Mouse (Mus musculus): Measurements from ENCODE around the gene Gm13030. TPM values are rescaled to one million over a fixed set of nuclear protein-coding genes. Genes with fewer than 3 reads are reported as not detected.

Gene Gm13030
- total RNA-seq, 1 experiment, result not detected

GRCm38 (mm10) chr4:138855092-138855632, 18.6 kb downstream of the Gm13030 start:
- in situ Hi-C loops (cut with MboI; ENCODE audit: low sequenced_read_pairs in 2 of 2, unreplicated experiment in 2 of 2), result loop anchor here in 1 of 2 experiments (10.0 kb wide), 2 partner anchors 110 to 410 kb away; no protein-coding TSS in a partner anchor

GRCm38 (mm10) chr4:138852961-138853360, 20.8 kb downstream of the Gm13030 start:
- in situ Hi-C loops (cut with MboI; ENCODE audit: low sequenced_read_pairs in 2 of 2, unreplicated experiment in 2 of 2), result loop anchor here in 1 of 2 experiments (10.0 kb wide), 2 partner anchors 108 to 408 kb away; no protein-coding TSS in a partner anchor
- no peaks in the 10 kb centered on the region for H3K36me3 ChIP-seq (ENCODE audit: control insufficient read depth, insufficient read depth, low read length, poor library complexity, severe bottlenecking)
- TF ChIP-seq CHD2 (IDR thresholded peaks at IDR 0.05; ENCODE audit: low read depth, low read length), result no peak
- TF ChIP-seq ZC3H11A (IDR thresholded peaks at IDR 0.05; ENCODE audit: borderline replicate concordance, low read depth, low read length), result no peak
- TF ChIP-seq HCFC1 (IDR thresholded peaks at IDR 0.05; ENCODE audit: borderline replicate concordance, insufficient read depth, low read length), result no peak
- no peak for TF ChIP-seq MAFK (IDR thresholded peaks at IDR 0.05; ENCODE audit: insufficient read depth, low read depth, low read length)
- no peak for TF ChIP-seq ZNF384 (IDR thresholded peaks at IDR 0.05; ENCODE audit: low read depth, low read length)
- H3K9ac ChIP-seq (ENCODE audit: insufficient read depth, low read depth, low read length, poor library complexity, severe bottlenecking), result no peak overlapping the region
- H3K4me3 ChIP-seq (ENCODE audit: insufficient read depth in 1 of 2, low read depth in 1 of 2, low read length in 2 of 2, poor library complexity in 1 of 2, severe bottlenecking in 1 of 2), result no peak overlapping the region
- H3K27ac ChIP-seq (ENCODE audit: insufficient read depth, low read depth, low read length, poor library complexity, severe bottlenecking), result no peak overlapping the region
- no peak for DNase-seq (ENCODE audit: low read depth, low spot score)
- no peaks in the 10 kb centered on the region for H3K4me1 ChIP-seq (ENCODE audit: control insufficient read depth in 2 of 2, insufficient read depth in 2 of 2, low read length in 2 of 2, poor library complexity in 1 of 2)
- no peaks in the 10 kb centered on the region for H3K9me3 ChIP-seq (ENCODE audit: control insufficient read depth, insufficient read depth, low read depth, low read length)

More at GRCm38 (mm10) chr4:138855092-138855632, 18.6 kb downstream of the Gm13030 start:
- no peak for TF ChIP-seq MAFK (IDR thresholded peaks at IDR 0.05; ENCODE audit: insufficient read depth, low read depth, low read length)
- no peak for TF ChIP-seq CHD2 (IDR thresholded peaks at IDR 0.05; ENCODE audit: low read depth, low read length)
- no peak for TF ChIP-seq ZC3H11A (IDR thresholded peaks at IDR 0.05; ENCODE audit: borderline replicate concordance, low read depth, low read length)
- no peak for TF ChIP-seq HCFC1 (IDR thresholded peaks at IDR 0.05; ENCODE audit: borderline replicate concordance, insufficient read depth, low read length)
- TF ChIP-seq ZNF384 (IDR thresholded peaks at IDR 0.05; ENCODE audit: low read depth, low read length), result no peak
- no peak overlapping the region for H3K9ac ChIP-seq (ENCODE audit: insufficient read depth, low read depth, low read length, poor library complexity, severe bottlenecking)
- H3K27ac ChIP-seq (ENCODE audit: insufficient read depth, low read depth, low read length, poor library complexity, severe bottlenecking), result no peak overlapping the region
- no peak overlapping the region for H3K4me3 ChIP-seq (ENCODE audit: insufficient read depth in 1 of 2, low read depth in 1 of 2, low read length in 2 of 2, poor library complexity in 1 of 2, severe bottlenecking in 1 of 2)
- H3K36me3 ChIP-seq (ENCODE audit: control insufficient read depth, insufficient read depth, low read length, poor library complexity, severe bottlenecking), result no peaks in the 10 kb centered on the region
- H3K9me3 ChIP-seq (ENCODE audit: control insufficient read depth, insufficient read depth, low read depth, low read length), result no peaks in the 10 kb centered on the region
- peaks cover 0 to 7% of the 10 kb centered on the region in 2 experiments; a peak in 2 of 4 replicates for H3K4me1 ChIP-seq (ENCODE audit: control insufficient read depth in 2 of 2, insufficient read depth in 2 of 2, low read length in 2 of 2, poor library complexity in 1 of 2)
- no peak for DNase-seq (ENCODE audit: low read depth, low spot score)

- in situ Hi-C loops (cut with MboI; ENCODE audit: low sequenced_read_pairs in 2 of 2, unreplicated experiment in 2 of 2), result loop anchor here in 1 of 2 experiments (10.0 kb wide), 2 partner anchors 107 to 407 kb away; no protein-coding TSS in a partner anchor
- no peaks in the 10 kb centered on the region for H3K9me3 ChIP-seq (ENCODE audit: control insufficient read depth, insufficient read depth, low read depth, low read length)
- no peaks in the 10 kb centered on the region for H3K36me3 ChIP-seq (ENCODE audit: control insufficient read depth, insufficient read depth, low read length, poor library complexity, severe bottlenecking)
- no peak overlapping the region for H3K4me3 ChIP-seq (ENCODE audit: insufficient read depth in 1 of 2, low read depth in 1 of 2, low read length in 2 of 2, poor library complexity in 1 of 2, severe bottlenecking in 1 of 2)
- DNase-seq (ENCODE audit: low read depth, low spot score), result peak; percentile 57
- TF ChIP-seq ZC3H11A (IDR thresholded peaks at IDR 0.05; ENCODE audit: borderline replicate concordance, low read depth, low read length) (peak; percentile 95), CHD2 (IDR thresholded peaks at IDR 0.05; ENCODE audit: low read depth, low read length) (no peak)
- H3K9ac ChIP-seq (ENCODE audit: insufficient read depth, low read depth, low read length, poor library complexity, severe bottlenecking), result no peak overlapping the region
- no peaks in the 10 kb centered on the region for H3K4me1 ChIP-seq (ENCODE audit: control insufficient read depth in 2 of 2, insufficient read depth in 2 of 2, low read length in 2 of 2, poor library complexity in 1 of 2)
- H3K27ac ChIP-seq (ENCODE audit: insufficient read depth, low read depth, low read length, poor library complexity, severe bottlenecking), result no peak overlapping the region
Measured at GRCm38 (mm10) chr4:138851463-138851862, 22.3 kb downstream of the Gm13030 start.

- H3K9me3 ChIP-seq (ENCODE audit: control insufficient read depth, insufficient read depth, low read depth, low read length), result 0 out of 2 replicates have a peak, but pooled peaks cover 2% of the 10 kb centered on the region
- H3K9ac ChIP-seq (ENCODE audit: insufficient read depth, low read depth, low read length, poor library complexity, severe bottlenecking), result no peak overlapping the region
- no peak for TF ChIP-seq ZC3H11A (IDR thresholded peaks at IDR 0.05; ENCODE audit: borderline replicate concordance, low read depth, low read length)
- H3K4me1 ChIP-seq (ENCODE audit: control insufficient read depth in 2 of 2, insufficient read depth in 2 of 2, low read length in 2 of 2, poor library complexity in 1 of 2), result no peaks in the 10 kb centered on the region
- in situ Hi-C loops (cut with MboI; ENCODE audit: low sequenced_read_pairs in 2 of 2, unreplicated experiment in 2 of 2), result no loop called here
- H3K27ac ChIP-seq (ENCODE audit: insufficient read depth, low read depth, low read length, poor library complexity, severe bottlenecking), result no peak overlapping the region
- no peaks in the 10 kb centered on the region for H3K36me3 ChIP-seq (ENCODE audit: control insufficient read depth, insufficient read depth, low read length, poor library complexity, severe bottlenecking)
- no peak for DNase-seq (ENCODE audit: low read depth, low spot score)
- no peak overlapping the region for H3K4me3 ChIP-seq (ENCODE audit: insufficient read depth in 1 of 2, low read depth in 1 of 2, low read length in 2 of 2, poor library complexity in 1 of 2, severe bottlenecking in 1 of 2)
Measured at GRCm38 (mm10) chr4:138841386-138841785, 32.4 kb downstream of the Gm13030 start.

- Histone ChIP-seq H3K9me3 (ENCODE audit: control insufficient read depth, insufficient read depth, low read depth, low read length) (0 out of 2 replicates have a peak, but pooled peaks cover 2% of the 10 kb centered on the region), H3K36me3 (ENCODE audit: control insufficient read depth, insufficient read depth, low read length, poor library complexity, severe bottlenecking) (no peaks in the 10 kb centered on the region), H3K9ac (ENCODE audit: insufficient read depth, low read depth, low read length, poor library complexity, severe bottlenecking) (no peak overlapping the region), H3K27ac (ENCODE audit: insufficient read depth, low read depth, low read length, poor library complexity, severe bottlenecking) (no peak overlapping the region), H3K4me3 (ENCODE audit: insufficient read depth in 1 of 2, low read depth in 1 of 2, low read length in 2 of 2, poor library complexity in 1 of 2, severe bottlenecking in 1 of 2) (no peak overlapping the region), H3K4me1 (ENCODE audit: control insufficient read depth in 2 of 2, insufficient read depth in 2 of 2, low read length in 2 of 2, poor library complexity in 1 of 2) (no peaks in the 10 kb centered on the region)
- TF ChIP-seq ZNF384 (IDR thresholded peaks at IDR 0.05; ENCODE audit: low read depth, low read length) (no peak), HCFC1 (IDR thresholded peaks at IDR 0.05; ENCODE audit: borderline replicate concordance, insufficient read depth, low read length) (no peak), ZC3H11A (IDR thresholded peaks at IDR 0.05; ENCODE audit: borderline replicate concordance, low read depth, low read length) (no peak), MAFK (IDR thresholded peaks at IDR 0.05; ENCODE audit: insufficient read depth, low read depth, low read length) (no peak), CHD2 (IDR thresholded peaks at IDR 0.05; ENCODE audit: low read depth, low read length) (no peak)
- no peak for DNase-seq (ENCODE audit: low read depth, low spot score)
- in situ Hi-C loops (cut with MboI; ENCODE audit: low sequenced_read_pairs in 2 of 2, unreplicated experiment in 2 of 2), result no loop called here
Measured at GRCm38 (mm10) chr4:138840726-138841125, 33.0 kb downstream of the Gm13030 start.
